Mouse (Mus musculus): ENCODE measurements around the gene Rasd2.

DNA sequence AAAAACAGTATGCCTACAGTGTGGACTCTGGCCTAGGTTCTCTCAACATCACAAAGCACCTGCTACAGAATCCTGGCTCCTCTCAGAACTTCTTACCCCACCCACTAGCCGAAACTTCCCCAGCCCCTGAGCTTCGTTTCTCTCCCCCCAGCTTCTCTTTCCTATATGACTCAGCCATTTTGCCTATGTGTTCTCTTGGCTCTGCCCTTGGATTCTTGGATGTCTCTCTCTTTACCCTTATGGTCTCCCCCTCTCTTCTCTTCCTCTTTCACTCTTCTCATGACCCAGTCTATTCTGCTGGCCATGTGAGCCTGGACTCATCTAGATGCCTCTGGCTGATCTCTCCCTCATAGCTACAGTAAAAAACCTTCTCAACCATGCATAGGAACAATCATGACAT is 13.0 kb downstream of the Rasd2 start:
- no peak for TF ChIP-seq EP300 (IDR thresholded peaks at IDR 0.05; ENCODE audit: low read depth)
- TF ChIP-seq CTCF (IDR thresholded peaks at IDR 0.05; ENCODE audit: low read depth): no peak
